Mouse (Mus musculus) ES-Bruce4 (cell line): Measurements from ENCODE around the gene Fanci.

Source experiments
- CTCF ChIP-seq: IDR thresholded peaks from one replicate; pipeline ENCODE4 v1.8.1; 2011; ENCODE audit warnings: low read depth, low read length
- EP300 ChIP-seq: IDR thresholded peaks from 2 replicates; pipeline ENCODE4 v1.6.1; 2011; ENCODE audit warnings: low read depth, low read length; ENCODE audit not compliant: insufficient read depth
- POLR2A ChIP-seq: IDR thresholded peaks from one replicate; pipeline ENCODE4 v1.8.1; 2011; ENCODE audit warnings: low read length; ENCODE audit not compliant: insufficient read depth

DNA sequence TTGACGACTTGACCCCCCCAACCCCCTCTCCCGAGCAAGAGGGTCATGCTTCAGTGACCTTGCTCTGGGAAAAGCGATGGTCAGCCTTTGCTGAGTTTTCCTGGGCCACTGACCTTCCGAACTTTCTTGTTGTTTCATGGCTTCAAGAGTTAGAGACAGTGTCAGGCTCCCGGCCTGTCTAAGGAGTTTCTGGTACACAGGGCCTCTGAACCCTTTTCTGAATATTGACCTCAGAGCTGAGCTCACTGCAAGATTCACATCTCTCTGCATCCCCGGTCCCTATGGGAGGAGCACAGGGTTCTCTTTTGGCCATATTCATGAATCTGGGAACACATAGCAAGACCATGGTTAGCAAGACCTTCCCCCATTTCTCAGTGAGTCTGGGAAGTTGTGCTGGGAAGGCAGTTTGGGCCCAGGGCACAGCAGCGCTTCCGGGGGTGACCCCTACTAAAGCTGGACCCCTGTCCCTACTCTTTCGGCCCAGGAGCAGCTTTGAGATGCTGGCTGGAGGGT, 105.1 kb downstream of the Fanci start:
- no peak for TF ChIP-seq EP300
- TF ChIP-seq CTCF, result no peak
- TF ChIP-seq POLR2A, result no peak
